Mouse (Mus musculus) MEL-GATA-1-ER (cell line): ENCODE data around the gene Gfpt1.
A peak's percentile ranks its signal among the peaks of the same experiment; 100 is the strongest.
"Not testable (repeated sequence)": the region's sequence is repeated elsewhere in the genome, so short reads cannot be mapped to it uniquely, and the experiment has no call there.

Experiments
- DNase-seq: peaks from one replicate; pipeline ENCODE4 v3.0.0-alpha.2; 2012; ENCODE audit warnings: low read depth; ENCODE audit errors: extremely low read depth

Gfpt1 gene

DNA sequence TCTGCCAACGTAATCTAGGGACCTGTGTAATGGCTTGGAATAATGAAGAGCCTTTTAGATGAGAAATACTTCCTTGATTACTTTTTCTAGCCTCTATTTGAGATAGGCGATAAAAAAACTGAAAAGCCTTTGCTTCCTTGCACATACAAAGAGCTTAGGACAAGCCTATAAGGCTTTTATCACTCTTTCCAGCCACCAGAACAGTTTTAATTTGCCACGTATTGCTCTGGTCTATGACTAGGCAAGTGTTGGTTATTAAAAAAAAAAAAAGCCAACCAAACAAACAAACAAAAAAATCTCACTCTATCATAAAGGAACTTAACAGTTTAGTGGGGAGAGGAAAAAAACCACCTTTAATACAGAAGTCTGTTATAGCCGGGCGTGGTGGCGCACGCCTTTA, 1.2 kb upstream of the Gfpt1 start:
- DNase-seq = no peak

DNA sequence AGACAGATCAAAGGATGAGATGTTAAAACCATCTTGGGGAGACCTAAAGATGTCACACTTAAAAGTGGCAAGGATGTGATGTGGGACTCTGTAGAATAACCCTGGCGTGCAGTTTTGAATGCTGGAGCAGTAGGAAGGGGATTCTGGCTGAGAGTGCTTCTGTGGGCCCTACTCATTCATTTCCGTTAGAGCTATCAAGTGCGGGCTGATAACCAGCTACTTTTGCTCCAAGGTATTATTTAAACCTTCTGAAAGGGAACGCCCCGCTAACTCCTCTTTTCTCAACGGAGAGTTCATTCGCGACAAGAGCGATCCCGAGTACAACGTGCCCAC, 676 bp upstream of the Gfpt1 start:
- DNase-seq = no peak

DNA sequence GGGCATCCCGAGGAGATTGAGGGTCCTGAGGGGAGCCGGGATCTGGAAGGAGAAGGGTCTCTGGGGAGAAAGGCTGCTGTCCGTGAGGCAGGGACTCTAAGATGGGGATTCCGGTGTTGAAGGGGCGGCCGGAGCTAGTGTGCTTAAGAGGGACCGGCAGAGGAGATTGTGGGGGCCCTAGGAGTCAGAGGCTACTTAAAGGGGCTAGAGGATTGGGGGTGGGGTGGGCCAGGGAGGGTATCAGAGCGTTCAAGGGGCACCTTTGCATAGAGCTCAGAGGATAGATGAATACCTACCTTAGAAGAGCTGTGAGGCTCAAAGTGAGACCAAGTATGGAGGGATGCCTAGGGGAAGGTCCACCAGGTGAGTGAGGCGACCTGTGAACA, 478 bp downstream of the Gfpt1 start:
- no peak for DNase-seq

DNA sequence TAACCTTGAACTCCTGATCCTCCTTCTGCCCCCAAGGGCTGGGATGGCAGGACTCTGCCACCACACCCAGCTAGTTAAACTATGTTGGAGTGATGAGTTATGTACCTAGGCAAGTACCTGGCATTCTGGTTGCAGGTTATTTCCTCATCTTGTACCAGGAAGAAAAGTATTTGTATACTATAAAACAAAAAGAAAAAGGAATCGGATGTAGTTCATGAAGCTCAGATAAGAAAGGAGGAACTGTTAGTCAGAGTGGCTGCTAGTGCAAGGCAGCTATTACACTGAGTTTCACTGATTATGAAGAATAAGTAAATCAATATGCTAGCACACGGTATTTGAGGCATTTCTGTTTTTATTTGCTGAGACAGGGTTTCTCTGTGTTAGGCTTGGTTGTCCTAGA, 2.2 kb downstream of the Gfpt1 start:
- peak; percentile 48 for DNase-seq

DNA sequence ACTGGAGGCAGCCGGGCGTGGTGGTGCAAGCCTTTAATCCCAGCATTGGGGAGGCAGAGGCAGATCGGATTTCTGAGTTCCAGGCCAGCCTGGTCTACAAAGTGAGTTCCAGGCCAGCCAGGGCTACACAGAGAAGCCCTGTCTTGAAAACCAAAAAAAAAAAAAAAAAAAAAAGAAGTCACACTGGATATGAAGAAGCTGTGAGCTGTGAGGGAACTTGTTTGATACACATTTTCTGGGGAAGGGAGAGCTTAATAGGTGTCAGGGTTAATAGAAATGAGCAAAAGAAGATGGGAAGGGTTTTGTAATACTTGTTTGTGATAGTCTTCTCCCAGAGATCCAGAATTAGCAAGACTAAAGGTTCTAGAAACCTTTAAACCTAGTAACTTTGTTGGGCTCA, 2.9 kb downstream of the Gfpt1 start:
- no peak for DNase-seq

DNA sequence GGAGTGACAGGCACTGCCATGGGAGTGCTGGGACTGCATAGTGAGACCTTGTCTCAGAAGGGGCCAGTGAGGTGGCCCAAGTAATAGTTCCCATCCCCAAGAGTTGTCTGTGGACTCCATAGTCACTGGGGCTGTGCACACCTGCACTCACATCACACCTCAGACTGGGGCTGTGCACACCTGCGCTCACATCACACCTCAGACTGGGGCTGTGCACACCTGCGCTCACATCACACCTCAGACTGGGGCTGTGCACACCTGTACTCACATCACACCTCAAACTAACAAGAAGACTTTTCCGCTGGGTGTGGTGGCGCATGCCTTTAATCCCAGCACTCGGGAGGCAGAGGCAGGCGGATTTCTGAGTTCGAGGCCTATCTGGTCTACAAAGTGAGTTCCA, 6.1 kb downstream of the Gfpt1 start:
- DNase-seq = not testable (repeated sequence)

DNA sequence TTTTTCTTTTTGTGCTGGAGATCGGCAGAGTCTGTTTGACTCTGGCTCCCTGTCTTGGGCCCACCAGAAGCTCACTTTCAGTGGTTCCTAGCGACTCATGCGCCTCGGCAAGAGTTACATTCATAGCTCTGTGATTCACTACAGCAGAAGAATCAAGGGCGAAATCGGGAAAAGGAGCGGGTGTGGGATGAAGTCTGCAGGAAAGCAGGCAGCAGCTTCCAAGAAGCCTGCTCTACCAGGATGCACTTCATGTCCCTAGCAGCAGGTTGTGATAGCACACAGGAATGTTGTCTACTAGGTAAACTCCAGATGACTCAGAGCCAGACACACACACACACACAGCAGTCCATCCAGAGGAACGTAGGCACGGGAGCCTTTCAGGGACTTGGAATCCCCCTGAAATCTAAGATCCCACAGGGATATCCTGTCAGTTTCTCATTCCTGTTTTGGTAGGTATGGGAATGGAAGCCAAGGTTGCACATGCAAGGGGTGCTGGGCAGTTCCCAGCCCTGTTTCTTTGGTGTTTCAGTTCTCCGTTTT, 9.3 kb downstream of the Gfpt1 start:
- DNase-seq = no peak

DNA sequence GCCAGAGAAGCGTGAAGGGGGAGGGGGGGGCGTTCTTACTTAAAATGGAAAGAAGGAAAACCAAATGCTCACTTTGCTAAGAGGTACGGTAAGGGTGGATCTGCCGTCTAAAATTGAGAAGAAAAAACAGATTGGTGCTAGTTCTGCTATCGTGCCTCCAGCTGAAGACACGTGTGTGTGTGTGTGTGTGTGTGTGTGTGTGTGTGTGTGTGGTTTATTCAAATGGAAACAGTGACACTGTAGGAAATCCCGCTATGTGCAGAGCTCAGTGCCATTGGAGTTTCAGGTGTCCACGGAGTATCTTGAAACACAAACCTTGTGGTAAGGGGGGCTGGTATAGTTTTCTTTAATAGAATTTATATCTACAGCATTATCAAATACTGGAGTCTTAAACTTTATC, 11.5 kb downstream of the Gfpt1 start:
- no peak for DNase-seq

DNA sequence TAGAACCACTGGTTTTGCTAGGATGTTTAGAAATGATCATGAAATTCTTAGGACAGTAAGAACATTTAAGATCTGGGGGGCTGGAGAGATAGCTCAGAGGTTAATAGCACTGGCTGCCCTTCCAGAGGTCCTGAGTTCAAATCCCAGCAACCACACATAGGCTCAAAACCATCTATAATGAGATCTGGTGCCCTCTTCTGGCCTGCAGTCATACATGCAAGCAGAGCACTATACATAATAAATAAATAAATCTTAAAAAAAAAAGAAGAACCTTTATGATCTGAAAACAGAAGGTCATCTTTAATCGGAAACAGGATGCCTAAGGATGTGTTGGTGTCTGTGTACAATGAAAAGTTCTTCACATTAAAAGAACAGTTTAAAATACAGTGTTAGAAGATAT, 17.1 kb downstream of the Gfpt1 start:
- no peak for DNase-seq

DNA sequence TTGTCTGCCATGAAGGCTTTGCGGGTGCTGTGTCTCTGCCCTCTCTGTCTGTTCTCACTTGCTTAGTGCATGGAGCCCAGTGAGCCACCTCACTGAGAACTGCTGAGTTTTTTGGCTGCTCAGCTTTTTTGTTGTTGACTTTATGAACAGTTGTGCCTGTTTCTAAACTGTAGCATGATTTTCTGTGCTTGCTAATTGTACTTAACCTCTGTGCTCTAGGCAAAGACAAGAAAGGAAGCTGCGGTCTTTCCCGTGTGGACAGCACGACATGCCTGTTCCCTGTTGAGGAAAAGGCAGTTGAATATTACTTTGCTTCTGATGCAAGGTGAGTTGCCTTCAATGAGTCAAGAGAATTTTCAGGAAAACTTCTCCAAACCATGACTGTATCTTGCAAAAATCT, 20.9 kb downstream of the Gfpt1 start:
- no peak for DNase-seq

DNA sequence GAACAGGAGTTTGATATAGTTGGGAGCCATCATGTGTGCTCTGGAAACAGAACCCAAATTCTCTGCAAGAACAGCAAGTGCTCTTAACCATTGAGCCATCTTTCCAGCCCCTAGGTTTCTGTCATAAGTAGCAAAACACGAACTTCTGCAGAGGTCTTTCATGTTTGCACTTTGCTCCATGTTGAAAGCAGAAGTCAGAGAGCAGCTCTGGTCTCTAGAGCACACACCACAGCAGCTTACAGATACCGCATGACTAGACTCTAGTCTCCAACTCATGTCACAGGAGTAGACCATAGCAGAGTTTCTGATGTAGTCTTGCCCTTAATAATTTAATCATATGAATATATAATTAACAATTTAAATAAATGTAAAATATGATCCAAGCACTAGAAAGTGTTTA, 25.6 kb downstream of the Gfpt1 start:
- no peak for DNase-seq

DNA sequence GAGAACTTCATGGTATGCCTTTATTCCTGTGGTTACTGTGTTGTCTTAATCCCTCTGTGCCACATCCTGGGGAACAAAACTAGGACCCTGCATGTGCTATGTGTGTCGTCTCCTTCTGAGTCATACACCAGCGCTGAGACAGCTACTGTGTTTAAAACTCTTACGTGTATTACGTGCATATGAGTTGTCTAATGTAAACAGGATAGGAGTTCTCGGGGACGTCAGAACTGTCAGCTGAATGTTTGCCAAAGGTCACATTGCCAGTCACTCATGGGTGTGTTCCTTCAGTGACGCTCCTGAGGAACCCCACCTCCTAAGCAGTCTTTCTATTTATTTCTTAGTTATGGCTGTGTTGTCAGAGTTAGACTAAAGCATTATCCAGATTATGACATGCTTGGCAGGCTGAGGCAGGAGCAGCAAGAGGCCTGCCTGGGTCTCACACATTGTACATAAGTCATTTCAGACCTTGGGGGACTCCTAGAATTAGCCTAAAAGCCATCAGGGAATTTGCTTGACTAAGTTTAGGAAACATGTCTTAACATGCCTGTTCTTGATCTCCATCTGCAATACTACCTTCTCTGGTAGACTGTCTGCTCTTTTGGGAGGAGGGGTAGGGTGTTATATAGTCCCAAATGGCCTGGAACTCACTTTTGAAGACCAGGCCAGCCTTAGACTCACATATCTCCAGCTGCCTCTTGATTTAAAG, 26.7 kb downstream of the Gfpt1 start:
- DNase-seq = no peak

DNA sequence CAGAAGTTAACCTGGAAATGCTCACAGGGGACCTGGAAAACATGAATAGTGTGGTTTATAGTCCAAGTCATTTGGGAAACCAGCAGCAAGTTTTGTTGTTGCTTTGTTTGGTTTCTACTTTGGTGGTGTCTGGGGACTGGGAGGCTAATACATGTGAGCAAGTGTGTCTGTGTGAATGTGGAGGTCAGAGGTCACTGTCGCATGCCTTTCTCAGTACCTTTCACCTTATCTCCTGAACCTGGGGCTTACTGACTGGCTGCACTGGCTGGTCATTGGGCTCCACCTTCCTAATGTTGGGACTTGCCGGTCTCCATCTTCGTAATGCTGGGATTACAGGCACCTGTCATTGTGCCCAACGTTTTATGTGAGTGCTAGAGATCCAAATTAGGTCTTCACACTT, 28.0 kb downstream of the Gfpt1 start:
- DNase-seq = no peak

DNA sequence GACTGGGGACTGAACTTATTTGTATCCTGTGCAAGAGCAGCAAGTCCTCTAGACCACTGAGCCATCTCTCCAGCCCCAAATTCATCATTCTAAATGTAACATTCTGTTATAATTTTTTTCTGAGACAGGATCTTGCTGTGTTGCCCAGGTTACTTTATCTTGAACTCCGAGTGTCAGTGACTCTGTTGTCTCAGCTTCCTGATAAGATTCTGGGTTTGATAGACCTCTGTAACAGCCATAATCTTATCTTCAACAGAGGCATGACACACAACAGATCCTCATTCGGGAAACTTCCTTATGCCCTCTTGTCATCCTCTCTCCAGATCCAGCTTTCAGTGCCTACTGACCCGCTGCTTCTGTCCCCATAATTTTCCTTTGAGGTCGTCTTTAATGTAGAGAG, 30.1 kb downstream of the Gfpt1 start:
- no peak for DNase-seq

DNA sequence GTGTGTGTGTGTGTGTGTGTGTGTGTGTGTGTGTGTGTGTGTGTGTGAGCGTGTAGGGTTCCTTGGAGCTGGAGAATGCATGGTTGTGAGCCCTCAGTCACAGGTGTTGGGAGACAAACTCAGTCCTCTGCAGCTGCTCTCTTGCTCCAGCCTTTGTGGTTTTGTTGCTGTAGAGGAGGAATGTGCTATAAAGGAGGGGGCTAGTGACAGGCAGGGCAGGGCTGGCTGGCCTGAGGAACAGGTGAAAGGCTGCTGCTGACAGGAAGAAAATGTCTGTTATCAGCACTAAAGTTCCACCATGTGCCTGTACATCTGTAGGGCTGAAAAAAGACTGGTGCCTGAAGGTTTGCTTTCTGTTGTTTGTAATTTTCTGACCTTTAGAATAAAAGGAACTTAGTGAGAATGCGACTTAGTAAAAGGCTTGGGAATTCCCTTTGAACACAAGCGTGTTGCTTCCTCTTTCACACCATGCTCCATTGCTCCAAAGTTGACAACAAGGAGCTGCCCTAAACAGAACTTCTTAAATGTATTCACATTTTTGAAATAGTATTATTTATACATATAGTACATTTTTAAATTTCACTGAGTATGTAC, 32.5 kb downstream of the Gfpt1 start:
- peak; percentile 32 for DNase-seq

DNA sequence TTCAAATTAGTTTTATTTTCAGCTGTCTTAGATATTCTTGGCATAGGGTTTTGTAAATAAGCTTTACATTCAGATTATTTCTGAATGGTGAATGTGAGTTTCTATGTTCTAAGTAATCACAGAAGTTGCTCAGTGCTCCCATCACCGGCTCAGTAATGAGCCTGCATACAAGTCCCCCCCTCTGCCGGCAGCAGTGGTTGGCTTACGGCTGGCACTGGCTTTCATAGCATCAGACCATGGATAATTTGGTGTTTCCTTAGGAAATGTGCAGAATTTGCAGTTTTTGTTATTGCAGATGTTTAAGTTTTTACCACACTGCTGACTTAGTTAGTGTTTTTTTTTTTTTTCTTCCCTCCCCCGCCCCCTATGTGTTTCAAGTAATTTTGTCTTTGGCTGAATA, 36.8 kb downstream of the Gfpt1 start:
- no peak for DNase-seq

DNA sequence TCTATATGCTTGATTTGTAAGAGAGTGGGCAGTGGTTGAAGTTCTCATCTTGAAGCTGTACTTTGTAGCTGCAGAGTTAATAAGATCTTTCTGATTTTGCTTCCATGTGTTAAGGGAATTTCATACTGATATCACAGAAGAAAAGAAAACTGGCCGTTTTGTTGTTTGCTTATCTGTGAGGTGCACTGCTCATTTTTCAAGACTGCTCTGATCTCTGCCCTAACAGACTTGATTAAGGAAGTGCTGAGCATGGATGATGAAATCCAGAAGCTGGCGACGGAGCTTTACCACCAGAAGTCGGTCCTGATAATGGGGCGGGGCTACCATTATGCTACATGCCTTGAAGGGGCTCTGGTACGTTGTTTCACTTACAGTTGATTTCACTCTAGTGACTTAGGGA, 42.4 kb downstream of the Gfpt1 start:
- peak; percentile 95 for DNase-seq

DNA sequence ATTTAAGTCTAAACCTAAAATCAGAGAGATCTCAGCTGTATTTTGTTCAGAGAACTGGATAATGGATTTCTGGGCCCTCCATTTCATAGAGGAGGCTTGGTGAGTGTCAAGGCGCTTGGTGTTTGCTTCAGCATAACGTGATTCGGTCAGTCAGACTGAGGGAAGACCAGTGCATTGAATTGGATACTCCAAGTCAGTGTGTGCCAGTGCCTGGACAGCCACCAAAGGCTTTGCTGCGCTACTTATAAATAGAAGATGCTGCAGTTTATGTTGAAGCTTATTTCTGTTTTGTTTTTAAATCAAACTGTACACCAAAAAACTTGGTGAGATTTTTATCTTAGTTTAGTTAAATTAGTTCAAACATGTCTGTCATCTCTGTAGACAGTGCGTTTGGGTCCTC, 45.7 kb downstream of the Gfpt1 start:
- DNase-seq = no peak

DNA sequence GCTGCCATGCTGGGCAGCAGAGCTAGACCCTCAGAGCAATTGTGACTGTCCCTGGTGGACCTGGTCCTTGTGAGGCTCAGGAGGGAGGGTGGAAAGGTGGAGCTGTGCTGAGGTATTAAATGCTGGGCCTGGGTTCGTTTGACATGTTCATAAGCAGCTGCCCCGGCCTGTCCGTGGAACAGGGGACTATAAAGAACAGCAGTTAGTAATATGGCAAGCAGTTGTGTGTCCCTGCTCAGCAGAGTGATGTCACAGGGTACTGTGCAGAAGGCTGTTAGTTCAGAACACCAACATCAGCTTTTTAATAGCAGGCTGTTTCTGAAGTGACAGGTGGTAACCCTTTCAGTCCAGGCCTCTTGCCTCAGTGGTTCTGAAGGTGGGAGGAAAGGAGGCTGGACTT, 48.2 kb downstream of the Gfpt1 start:
- DNase-seq = no peak

DNA sequence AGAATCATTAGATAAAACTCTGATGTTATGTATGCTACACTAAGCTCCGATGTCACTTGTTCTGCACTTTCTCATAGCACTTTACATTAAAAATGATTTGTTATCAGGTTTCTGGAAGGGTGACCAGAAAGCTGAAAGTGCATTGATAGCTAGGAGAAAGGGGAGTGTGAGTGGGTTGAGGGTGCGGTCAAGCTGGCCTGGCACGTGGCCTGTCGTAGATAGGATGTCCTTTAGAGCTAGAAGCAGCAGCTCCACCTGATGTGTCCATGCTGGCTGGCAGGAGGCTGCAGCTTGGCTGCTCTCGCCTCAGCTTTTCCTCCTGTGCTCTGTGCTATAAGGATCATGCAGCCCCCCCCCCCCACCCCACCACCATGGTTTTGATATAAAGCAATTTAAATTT, 49.8 kb downstream of the Gfpt1 start:
- DNase-seq = no peak

DNA sequence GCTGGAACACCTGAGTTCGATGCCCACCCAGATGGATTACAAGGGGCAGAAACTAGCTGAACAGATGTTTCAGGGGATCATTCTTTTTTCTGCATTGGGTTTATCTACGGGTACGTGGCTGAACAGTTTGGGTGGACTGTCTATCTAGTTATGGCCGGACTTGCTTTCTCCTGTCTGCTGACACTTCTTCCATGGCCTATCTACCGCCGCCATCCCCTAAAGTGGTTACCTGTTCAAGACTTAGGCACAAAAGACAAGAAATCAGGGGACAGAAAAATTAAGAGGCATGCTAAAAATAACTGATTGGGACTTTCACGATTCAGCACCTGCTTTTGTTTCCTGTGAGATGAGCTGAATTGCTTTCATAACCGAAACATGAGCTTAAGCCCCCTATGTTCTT, 51.0 kb downstream of the Gfpt1 start:
- not testable (repeated sequence) for DNase-seq

DNA sequence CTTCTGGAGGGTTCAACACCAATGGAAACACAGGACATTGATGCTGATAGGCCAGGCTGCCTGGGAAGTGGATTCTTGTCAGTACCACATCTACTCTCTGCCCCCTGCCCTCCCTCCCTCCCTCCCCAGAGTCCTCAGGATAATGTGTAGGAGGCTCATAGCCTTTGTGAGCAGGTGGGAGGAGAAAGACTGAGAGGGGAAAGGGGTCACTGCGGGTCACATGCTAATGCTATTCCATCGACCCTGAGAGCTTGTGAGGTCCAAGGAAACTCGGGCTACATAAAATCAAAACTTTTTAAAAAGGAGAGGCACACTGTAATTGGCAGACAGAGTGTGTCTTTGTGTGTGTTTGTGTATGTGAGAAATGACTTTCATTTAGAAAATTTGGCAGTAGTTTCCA, 56.6 kb downstream of the Gfpt1 start:
- no peak for DNase-seq

DNA sequence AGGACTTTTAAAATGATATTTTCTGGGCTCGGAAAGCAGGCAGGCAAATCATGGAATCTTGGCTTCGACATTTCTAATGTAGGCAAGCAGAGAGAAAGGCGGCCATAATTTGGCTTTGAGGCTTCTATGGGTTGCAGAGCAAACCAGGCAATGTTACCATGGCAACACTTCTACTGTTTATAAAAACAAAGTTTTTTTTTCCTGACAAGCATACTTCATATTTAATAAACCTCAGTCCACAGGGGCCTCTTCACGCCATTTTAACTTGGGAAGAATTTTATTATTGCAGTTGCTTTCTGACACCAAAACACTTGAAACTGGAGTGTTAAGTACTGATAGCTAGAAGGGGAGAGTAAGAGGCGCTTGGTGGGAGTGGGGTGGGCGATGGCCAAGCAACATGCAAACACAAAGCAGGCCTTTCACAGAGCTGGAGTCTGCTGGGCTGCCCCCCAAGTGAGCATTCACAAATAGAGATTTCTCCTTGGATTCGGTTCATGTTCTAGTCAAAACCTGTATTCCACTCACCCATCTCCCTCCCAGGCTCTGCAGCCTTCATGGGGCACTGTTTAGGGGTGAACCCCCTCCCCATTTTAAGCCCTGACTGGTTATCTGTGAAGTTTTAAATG, 57.1 kb downstream of the Gfpt1 start:
- no peak for DNase-seq
